Mouse (Mus musculus) thymus, adult 2 months (tissue): ENCODE data around the gene Naaladl2.

Experiments
- CTCF ChIP-seq: fragments of 200-500 bp; IDR thresholded peaks from 2 replicates; pipeline ENCODE4 v1.5.1; 2012; ENCODE audit warnings: mild to moderate bottlenecking, control low read depth, low read length, moderate library complexity, borderline replicate concordance; ENCODE audit not compliant: control insufficient read depth, poor library complexity, insufficient read depth; ENCODE audit errors: extremely low read depth
- POLR2A ChIP-seq: fragments of 200-500 bp; IDR thresholded peaks from 2 replicates; pipeline ENCODE4 v1.6.1; 2012; ENCODE audit warnings: mild to moderate bottlenecking, low read length, control low read depth, moderate library complexity; ENCODE audit not compliant: control insufficient read depth, poor library complexity, insufficient read depth; ENCODE audit errors: extremely low read depth

- TF ChIP-seq CTCF: no peak
- no peak for TF ChIP-seq POLR2A
These were observed 1278.4 kb downstream of the Naaladl2 start for GRCm38 (mm10) chr3:23865688-23866087.
